Mouse (Mus musculus): ENCODE results near the gene Hipk1.
"Not testable (repeated sequence)": the region's sequence is repeated elsewhere in the genome, so short reads cannot be mapped to it uniquely, and the experiment has no call there.

The Hipk1 gene

DNA sequence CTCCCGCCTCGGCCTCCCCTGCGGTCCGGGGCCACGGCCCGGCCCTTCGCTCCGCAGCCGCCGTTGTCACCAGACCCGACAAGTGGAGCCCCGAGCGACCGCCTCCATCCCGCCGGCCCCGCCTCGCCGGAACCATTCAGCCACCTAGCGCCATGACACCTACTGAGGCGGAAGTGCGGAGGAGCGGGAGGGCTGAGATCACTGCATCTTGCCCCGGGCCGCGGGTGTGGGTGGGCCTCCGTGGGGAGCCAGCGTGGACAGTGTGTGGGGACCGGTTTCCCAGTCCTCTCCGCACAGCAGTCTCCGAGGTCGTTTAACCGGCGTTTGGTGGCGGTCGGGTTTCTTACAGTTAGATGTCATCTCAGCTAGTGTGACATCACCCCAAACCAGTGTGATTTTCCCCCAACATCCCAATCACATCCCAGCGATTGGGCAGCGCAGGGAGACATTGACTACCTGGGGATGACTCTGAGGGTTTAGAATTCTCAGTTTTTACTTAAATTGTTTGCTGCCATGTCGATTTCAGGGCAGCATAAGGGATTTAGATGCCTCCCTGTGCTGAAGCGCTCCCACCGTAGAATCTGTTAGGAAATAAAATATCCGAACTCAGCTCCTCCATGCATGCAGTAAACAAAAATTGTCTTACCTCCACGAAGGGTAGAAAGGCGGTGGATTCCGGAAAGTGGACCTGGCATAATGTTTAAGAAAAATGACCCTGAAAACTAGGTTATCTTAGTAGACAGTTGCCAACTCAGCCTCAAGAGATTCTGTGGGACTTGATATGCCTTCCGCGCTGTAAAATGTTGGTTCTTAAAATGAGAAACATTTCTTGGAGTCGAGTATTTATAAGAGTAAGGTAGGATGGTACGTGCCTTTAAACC is at the start of gene Hipk1:
Gene Hipk1, minus strand, starts transcription at position 334 of the 881 bp plus-strand sequence.
- peak; percentile 96 for DNase-seq (ENCODE audit: low read depth)

DNA sequence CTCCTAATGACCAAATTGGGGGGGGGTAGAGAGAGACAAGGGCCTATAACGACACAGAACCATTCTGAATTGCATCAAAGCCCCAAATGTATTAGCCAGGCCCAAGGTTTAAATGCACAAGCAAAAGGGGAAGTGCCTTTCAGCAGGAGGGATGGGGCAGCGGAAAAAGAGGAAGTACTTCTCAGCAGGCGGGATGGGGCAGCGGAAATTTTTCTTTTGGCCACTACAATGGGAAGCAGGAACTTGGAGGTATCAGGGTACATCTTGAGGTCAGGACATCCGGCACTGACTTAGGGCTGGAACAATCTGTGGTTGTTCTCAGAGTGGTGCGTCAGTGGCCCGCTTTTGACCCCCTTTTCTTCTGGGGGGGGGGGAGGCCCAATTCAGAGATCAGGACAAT is 49.6 kb upstream of the Hipk1 start:
- DNase-seq (ENCODE audit: low read depth) = not testable (repeated sequence)

DNA sequence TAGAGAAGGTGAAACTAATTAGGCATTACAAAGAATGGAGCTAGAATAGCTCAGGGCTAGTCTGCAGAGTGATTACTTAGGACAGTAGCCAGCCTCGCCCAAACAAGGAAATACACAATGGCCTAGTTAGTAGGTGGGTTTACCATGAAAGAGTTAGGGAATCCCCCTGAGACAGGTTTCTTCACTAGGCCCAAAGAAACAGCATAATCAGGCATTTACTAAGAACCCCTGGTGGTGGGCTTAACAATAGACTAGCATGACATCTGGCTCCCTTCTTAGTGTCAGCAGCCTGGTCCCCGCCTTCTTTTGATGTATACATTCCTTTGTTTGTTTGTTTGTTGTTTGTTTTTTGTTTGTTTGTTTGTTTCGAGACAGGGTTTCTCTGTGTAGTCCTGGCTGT is 48.8 kb upstream of the Hipk1 start:
- DNase-seq (ENCODE audit: low read depth) = not testable (repeated sequence)

DNA sequence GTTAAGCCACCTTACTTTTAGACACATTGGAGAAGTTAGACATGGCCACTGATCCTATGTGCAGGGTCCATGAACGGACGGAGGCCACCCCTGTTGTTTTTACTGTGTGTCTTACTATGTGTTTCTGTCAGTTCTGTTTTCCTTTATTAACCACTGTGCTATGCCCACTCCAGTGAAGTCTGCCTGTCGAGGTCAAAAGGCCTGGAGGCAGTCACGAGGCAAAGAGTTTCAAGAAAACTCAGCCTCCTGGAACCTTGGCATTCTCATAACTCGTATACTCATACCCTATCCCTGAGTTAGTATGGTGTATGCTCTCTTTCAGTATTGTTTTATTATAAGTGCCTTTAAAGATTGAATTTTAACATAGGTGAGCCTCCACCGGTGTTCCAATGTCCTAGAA is 48.3 kb upstream of the Hipk1 start:
- DNase-seq (ENCODE audit: low read depth) = no peak

DNA sequence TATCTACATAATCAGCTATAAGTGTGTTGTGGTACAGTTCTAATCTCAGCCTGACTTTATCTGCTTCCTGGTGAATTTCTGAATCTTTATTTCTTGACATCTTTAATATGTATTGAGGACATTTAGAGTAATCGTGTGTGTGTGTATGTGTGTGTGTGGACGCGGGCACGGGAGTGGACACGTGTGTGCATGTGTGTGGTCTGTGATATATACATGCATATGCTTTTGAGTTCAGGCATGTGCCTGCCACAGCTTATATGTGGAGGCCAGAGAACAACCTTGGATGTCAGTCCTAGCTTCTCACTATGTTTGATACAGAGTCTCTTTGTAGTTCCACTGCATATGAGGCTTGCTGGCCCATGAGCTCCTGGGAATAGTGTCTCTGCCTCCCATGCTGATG is 45.1 kb upstream of the Hipk1 start:
- DNase-seq (ENCODE audit: low read depth) = no peak

DNA sequence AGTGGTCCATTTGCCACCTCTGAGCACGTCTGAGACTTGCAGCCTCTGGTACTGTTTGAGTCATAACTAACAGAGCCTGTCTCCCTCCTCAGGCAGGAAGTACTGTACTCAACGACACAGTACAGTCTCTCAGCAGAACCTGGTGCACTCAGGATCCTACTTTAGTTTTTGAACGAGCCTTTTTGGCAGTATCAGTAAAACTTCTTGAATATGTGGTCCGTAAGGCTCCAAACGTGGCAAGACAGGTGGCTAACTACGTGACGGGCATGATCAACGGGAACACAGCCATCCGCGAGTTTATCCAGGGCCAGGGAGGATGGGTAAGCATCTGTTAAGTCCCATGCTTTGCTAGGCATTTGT is 44.6 kb upstream of the Hipk1 start:
- peak; percentile 52 for DNase-seq (ENCODE audit: low read depth)

DNA sequence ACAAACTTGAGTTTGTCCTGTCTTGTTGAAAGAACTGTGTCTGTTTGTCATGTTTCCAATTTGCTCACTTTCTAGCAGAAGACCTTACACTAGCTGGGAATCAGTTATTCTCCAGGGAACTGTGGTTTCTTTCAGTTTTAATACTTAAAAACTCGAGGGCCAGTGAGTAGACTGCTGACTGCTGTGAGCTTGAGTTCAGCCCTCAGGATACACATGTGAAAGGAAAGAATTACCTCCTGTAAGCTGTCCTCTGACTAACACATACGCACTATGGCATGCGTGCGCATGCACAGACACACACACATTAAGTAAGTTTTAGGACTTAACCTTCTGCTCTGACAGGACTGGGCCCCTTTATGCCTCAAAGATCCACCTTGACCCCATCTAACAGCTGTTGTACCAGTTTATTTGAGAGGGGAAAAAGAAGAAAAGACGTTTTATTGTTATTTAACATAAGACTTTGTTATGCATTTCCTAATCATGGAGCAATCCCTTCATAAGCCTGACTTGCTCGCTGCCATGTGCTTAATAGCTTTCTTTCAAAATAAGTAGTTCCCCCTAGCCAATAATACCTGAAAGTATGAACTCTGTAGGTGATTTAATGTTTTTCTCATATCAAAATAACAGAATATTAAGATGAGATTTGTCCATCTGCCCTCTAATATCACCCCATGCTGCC is 44.0 kb upstream of the Hipk1 start:
- no peak for DNase-seq (ENCODE audit: low read depth)

DNA sequence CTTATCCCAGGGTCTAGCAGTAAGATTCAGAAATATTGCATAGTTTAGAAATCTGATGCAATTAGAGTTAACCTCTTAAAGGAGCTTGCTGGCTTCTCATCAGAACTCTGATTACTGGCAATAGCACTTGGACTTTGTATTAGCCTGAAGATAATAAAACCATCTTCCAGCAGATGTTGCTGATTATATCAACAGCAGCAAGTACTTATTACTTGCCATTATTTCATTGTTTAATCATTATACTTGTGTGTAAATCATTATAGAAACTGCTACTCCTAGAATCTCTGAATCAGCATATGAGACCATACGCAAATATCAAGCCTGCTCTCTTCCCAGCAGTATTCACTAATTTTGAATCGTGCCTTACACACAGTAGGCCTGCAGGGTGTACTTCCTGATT is 42.6 kb upstream of the Hipk1 start:
- DNase-seq (ENCODE audit: low read depth) = no peak

DNA sequence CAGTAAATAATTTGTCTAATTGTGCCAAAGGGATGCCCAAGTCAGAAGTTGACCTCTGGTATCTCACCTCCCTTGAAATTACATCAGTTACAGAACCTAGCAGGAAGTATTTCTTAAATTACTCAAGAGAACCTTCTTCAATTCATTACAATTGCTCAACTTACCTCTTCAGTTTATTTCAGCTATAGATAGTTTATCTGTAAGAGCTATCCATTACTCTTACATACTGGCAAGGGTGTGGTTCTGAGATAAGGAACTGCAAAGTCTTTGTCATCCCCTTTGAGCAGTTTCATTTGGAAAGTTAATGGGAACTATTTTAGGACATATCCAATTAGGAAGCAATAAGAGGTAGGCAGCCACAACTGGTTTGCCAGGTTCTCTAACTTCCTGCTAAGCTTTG is 41.1 kb upstream of the Hipk1 start, which contains the start of gene Bcl2l15:
Gene Bcl2l15, plus strand, starts transcription at position 176 of the 400 bp plus-strand sequence.
- DNase-seq (ENCODE audit: low read depth) = no peak

DNA sequence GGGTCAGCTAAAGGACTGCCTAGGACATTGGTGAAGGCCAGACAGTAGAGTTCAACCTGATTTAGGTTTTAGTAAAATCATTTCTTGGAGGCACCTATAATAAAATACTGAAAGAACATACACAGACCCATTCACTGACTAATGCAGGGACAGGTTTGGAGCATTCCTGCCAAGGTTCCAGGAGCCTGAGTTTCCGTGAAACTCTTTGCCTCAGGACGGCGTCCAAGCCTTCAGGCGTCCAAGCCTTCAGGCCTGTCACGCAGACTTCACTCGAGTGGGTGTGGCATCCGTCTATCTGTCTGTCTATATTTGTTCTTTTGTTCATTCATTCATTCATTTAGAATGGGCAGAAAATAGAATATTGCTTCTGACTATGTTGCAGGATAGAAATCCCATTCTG is 39.8 kb upstream of the Hipk1 start:
- DNase-seq (ENCODE audit: low read depth) = no peak

DNA sequence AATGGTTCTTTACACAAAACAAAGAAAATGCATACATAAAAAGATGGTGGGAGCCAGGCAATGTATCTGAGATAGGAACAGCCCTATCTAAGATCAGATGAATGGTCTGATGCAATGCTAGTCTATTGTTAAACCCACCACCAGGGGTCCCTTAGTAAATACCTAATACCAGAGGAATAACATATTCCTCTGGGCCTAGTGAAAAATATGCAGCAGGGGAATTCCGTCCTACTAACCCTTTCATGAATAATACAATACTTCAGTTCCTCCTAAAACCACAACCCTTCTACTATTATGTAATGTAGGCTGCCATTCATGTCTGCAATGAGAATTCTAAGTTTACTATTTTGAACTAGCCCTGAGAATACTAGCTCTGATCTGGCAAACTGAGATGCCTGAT is 39.3 kb upstream of the Hipk1 start:
- peak; percentile 57 for DNase-seq (ENCODE audit: low read depth)

DNA sequence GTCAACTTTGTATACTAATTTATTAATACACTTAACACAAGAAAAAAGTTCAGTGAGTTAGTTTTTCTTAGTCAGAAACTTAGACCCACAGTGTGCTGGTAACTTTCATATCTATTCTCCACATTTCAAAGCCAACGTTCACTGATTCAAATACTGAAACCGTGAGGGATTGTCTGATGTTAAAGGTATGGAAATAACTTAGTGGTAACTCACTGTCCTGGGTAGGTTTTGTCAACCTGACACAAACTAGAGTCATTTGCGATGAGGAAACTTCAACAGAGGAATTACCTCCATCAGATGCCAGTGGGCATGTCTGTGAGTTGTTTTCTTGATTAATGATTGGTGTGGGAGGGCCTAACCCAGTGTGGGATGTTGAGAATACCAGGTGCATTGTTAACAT is 37.7 kb upstream of the Hipk1 start:
- DNase-seq (ENCODE audit: low read depth) = peak; percentile 52

DNA sequence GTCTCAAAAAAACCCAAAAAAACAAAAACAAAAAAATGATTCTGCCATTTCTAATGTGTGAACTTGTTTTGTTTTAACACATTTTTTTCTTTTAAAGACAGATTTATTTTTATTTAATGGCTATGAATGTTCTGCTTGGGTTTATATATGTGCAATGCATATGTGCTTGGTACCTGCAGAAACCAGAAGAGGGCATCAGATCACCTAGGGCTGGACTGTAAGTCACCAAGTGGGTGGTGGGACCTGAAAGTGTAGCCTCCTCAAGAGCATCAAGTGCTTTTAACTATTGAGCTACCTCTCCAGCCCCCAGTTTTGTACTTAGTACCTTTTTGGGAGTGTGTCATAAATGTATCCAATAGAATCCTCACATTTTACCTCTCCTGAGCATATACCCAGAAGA is 36.2 kb upstream of the Hipk1 start:
- peak; percentile 53 for DNase-seq (ENCODE audit: low read depth)

DNA sequence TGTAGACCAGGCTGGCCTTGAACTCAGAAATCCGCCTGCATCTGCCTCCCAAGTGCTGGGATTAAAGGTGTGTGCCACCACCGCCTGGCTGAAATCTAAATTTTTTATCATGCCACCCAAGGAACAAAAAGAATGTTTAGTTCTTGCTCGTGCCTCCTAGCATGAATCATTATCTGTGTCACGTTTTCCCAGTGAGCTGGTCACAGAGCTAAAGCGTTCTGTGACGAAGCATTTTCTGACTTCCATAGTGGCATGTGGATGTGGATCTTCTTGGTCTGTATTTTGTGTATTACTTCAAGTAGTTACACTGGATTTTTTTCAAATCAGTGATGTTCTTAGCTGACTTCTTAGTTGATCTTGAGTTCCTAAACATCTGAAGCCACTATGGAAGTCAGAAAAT is 19.6 kb upstream of the Hipk1 start:
- DNase-seq (ENCODE audit: low read depth) = no peak

DNA sequence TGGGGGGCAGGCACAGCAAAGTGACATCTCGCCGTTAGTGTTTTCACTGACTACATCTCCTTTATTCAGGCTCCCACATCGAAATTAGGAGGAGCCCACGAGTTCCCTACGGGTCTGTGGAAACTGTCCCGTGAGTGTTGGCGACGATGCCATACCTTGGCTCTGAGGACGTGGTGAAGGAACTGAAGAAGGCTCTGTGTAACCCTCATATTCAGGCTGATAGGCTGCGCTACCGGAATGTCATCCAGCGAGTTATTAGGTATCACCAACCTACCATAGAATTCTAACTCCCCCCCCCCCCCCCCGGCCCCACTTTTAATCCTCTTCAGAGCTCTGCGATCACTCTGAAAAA is 18.4 kb upstream of the Hipk1 start:
- DNase-seq (ENCODE audit: low read depth) = no peak

DNA sequence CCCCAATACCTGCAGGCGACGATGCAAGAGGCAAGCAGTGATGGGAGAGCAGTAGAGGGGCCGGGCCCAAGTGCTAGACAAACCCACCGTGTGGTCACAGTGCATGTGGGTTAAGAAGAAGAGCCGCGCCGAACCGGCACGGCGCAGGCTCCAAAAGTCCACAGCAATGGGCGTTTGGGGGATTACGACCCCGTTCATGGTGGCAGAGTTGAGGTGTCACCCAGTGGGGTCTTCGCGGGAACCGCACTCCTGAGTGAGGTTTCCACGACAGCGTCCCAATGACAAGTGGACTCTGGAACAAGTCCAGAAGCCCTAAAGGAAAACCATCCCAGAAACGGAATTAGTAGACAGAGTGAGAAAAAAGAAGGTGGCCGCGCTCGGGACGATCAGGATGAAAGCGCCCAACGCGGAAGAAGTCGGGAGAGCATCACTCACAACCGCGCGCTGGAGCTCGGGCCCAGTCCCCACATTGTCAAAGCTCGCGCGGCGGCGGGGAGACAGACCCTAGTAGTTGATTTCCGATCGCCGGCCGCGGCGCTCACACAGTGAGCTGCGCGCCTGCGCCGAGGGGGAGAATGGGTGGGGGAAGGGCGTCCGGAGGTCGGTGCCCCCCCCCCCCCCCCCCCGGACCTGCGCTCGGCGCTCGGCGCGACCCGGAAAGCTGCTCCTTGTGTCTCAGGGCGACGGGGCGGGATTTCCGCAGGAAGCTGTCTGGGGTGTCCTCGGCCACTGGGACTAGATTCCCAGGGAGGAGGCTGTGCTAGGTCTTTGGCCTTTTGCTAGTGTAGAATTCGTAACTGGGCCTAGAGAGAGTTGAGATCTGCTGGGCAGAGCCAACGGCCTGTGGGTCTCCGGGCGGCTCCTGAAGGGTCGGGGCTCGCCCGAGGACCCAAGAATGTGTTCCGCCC is 17.8 kb upstream of the Hipk1 start, which contains the start of the genes Dclre1b, Ap4b1 and Gm43064:
Gene Dclre1b, minus strand, starts transcription at position 554 of the 908 bp plus-strand sequence.
Gene Ap4b1, plus strand, starts transcription at position 630 of the 908 bp plus-strand sequence.
Gene Gm43064, plus strand, starts transcription at position 683 of the 908 bp plus-strand sequence.
- peak; percentile 97 for DNase-seq (ENCODE audit: low read depth)

DNA sequence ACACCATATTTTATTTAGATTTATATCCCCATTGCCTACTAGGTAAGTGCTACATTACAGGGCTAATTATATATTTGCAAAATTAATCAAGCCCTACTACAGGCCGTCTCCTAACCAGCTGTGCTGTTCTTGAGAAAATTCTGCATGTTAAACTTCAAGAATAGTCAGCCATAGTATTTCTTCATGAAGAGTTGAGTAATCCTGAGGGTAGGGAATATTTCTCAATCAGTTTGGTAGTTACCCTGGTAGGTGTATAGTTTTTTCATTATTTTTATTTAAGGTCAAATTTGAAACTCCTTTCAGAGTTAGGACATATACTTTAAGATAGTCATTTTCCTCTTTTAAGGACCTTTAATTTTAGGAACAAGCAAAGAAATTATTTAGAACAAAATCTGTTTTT is 14.3 kb upstream of the Hipk1 start:
- DNase-seq (ENCODE audit: low read depth) = no peak

DNA sequence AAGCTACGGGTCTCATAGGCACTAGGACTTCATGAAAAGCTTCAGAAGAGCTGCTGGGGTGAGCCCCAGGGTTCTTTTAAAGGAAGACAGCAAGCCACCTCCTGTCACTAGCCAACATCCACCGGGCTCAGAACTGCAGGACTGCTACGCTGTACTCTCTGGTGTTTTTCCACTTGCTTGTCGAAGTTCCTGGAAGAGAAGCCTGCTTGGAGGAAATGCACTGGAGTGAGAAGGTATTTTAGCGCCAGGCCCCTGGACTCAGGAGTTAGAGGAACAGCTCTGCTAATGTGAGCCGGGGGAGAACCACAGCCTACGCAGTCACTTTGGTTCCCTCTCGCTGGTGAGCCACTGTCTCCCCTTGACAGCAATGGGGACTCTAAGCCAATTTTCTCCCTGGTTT is 11.5 kb upstream of the Hipk1 start:
- peak; percentile 58 for DNase-seq (ENCODE audit: low read depth)

DNA sequence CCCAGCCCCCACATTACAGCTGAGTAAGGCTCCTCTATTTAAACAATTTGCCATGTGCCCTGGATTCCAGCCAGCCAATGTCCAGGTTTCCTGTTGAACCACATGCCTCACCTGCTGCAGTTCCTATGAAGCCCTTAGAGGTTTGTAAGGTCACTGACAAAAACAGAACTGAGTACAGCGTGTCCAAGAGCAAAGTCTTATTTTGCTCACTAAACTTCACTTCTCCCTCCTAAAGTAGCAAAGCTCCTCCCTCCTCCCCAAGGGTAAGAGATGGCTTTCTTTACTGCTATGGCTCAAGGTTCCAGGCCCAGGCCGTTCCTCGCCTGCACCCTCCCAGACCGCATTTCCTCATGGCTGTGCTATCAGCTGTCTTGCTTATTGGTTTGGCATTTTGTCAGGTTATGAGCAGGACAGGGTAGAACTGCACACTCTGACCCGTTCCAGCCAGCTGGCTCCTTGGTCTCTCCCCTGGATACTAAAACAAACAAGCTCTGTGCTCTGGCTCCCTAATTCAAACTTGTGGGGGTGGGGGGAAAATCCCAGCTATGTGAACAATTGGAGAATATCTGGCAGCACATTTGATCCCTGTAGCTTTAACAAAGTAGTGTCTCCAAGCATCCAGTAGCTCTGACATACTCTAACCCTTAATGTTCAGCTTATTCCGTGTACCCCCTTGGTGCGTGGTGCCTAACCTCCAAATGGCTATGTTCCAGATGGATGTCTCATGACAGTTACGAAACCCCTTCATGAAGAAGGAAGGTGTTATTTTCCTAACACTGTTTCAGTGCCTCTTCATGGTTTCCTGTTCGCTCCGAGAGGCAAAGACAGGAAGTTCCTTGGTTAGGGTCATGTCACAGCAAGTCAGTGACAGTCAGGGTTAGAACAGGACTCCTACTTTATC is 10.5 kb upstream of the Hipk1 start:
- DNase-seq (ENCODE audit: low read depth) = peak; percentile 86

DNA sequence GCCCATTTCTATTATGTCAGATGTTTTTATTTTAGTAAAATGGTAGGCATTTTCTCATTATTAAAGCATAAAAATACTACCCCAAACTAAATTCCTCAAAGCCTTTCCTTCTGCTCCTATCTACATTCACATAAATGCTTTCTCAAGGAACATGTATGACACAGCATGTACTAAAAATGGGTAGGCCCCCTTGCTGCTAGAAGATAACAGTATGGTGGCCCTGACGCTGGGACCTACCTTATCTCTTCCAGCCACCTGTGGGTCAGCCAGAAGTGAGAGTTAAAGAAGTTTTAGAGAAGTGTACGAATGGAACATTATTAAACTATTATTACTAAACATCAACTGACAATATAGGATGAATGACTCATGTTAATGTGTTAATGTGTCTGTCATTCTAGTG is 8.1 kb upstream of the Hipk1 start:
- DNase-seq (ENCODE audit: low read depth) = no peak

DNA sequence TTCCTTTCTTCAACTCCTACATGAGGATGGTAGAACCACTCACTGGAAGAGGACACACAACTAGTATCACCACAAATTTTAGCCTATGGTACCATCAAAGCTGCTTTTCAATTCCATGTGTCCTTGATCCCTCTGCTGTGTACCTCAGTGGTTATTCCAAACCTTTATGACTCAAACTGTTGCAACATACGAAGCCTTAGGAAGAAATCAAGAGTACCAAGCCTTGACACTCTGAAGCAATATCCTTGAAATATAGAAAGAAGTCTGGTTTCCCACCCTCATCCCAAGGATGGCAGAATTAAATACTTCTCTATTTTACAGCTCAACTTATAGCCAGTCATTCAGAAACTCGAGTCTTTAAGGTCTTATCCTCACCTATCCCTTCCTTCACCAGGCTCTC is 5.0 kb upstream of the Hipk1 start:
- no peak for DNase-seq (ENCODE audit: low read depth)

Data from induced T-regulatory cell, adult 2 months (primary cell).